Mouse (Mus musculus) liver, adult 2 months (tissue): ENCODE measurements at regions not wholly inside any gene's neighbourhood (a gene's known extent, or its start where the extent isn't known, plus 50 kb on each side); places are given as distances from the start of the nearest gene placed in this dataset.
A peak's percentile ranks its signal among the peaks of the same experiment; 100 is the strongest.

ENCODE experiments used
- DNase-seq: peaks from one replicate; pipeline ENCODE4 v3.0.0-alpha.2; 2011; ENCODE audit warnings: low read depth, low spot score; ENCODE audit errors: extremely low read depth
- H3K27ac ChIP-seq: fragments of 200-500 bp; replicated peaks from 2 replicates; pipeline ENCODE4 v1.5.1; 2012; ENCODE audit warnings: low read depth, mild to moderate bottlenecking, control low read depth, inconsistent platforms, low read length; ENCODE audit not compliant: insufficient read depth
- H3K27me3 ChIP-seq: fragments of 200-500 bp; 2 replicates; pipeline ENCODE4 v1.6.1; 2012; ENCODE audit warnings: mild to moderate bottlenecking, moderate library complexity, low read length, inconsistent platforms; ENCODE audit not compliant: control insufficient read depth, insufficient read depth
- H3K36me3 ChIP-seq: fragments of 200-500 bp; 2 replicates; pipeline ENCODE4 v1.6.1; 2012; ENCODE audit warnings: low read length, inconsistent platforms; ENCODE audit not compliant: control insufficient read depth, insufficient read depth
- H3K4me1 ChIP-seq: fragments of 200-500 bp; 2 replicates; pipeline ENCODE4 v1.6.1; 2011; ENCODE audit warnings: low read length; ENCODE audit not compliant: control insufficient read depth, insufficient read depth
- H3K4me3 ChIP-seq: fragments of 200-500 bp; 2 replicates; pipeline ENCODE4 v1.5.1; 2011; ENCODE audit warnings: low read depth, mild to moderate bottlenecking, control low read depth, low read length, moderate library complexity; ENCODE audit not compliant: insufficient read depth
- H3K79me2 ChIP-seq: fragments of 200-500 bp; 2 replicates; pipeline ENCODE4 v1.6.1; 2012; ENCODE audit warnings: inconsistent platforms, mild to moderate bottlenecking, low read length, moderate library complexity; ENCODE audit not compliant: control insufficient read depth, insufficient read depth
- H3K9ac ChIP-seq: fragments of 200-500 bp; 2 replicates; pipeline ENCODE4 v1.6.1; 2012; ENCODE audit warnings: low read depth, mild to moderate bottlenecking, control low read depth, inconsistent platforms, low read length
- CTCF ChIP-seq: fragments of 200-500 bp; IDR thresholded peaks from 2 replicates; pipeline ENCODE4 v1.5.1; 2011; ENCODE audit warnings: low read depth, low read length, control low read depth
- POLR2A ChIP-seq: fragments of 200-500 bp; IDR thresholded peaks from 2 replicates; pipeline ENCODE4 v1.6.1; 2011; ENCODE audit warnings: low read length, control low read depth; ENCODE audit not compliant: insufficient read depth; ENCODE audit errors: extremely low read depth
- WGBS: fragments of 180-500 bp; shearing (Covaris S2); methylation state at CpG from one replicate; pipeline ENCODE4 v1.1.7; 2018; 5-methylcytosine and 5-hydroxymethylcytosine counted together

DNA sequence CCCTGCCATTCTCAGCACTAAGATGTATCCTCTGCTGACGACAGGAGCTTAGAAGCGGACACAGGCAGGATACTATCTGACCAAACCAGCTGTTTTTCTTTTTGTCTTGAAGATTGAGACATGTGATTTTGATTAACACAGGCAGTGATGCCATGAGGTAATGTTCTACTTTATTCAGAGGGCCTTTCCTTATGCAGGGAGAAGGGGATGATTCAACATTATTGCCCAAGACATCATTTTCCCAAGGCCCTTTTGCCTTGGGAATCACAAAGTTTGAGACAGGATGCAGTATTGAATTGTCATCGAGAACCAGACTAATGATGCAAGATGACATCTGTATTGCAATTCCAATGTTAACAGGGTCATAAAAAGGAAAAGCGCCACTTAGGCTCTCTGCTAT lies 571.7 kb upstream of the Gm9747 start:
- 77% methylated on average over 4 of the region's 4 CpGs for WGBS

DNA sequence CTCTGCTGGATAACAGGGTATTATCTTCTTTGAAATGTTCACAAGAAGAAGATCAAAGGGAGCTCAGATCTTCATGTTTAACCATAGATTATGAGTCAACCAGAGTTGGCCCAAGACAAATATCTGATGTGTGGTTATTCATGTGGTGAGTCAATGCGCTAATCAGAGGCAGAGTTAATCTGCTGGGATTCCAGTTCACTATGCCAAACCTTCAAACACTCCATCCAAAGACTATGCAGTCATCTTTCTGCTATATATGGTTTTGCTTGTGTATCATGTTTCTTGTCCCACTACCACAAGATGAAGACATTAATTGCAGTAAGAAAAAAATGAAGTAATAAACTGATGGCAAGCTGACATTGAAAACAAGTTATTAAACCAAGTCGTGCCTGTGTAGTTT lies 561.8 kb upstream of the Gm9747 start:
- Histone ChIP-seq H3K4me1 (no peaks in the 10 kb centered on the region), H3K36me3 (no peaks in the 10 kb centered on the region), H3K4me3 (no peak overlapping the region), H3K9ac (no peak overlapping the region), H3K79me2 (no peaks in the 10 kb centered on the region), H3K27ac (no peak overlapping the region), H3K27me3 (no peaks in the 10 kb centered on the region)
- no peak for DNase-seq
- TF ChIP-seq POLR2A (no peak), CTCF (no peak)
- WGBS = 72% methylated on average over 2 of the region's 2 CpGs

More for the DNA sequence above, 571.7 kb upstream of the Gm9747 start:
- TF ChIP-seq CTCF (no peak), POLR2A (no peak)
- no peaks in the 10 kb centered on the region for H3K27me3 ChIP-seq
- H3K79me2 ChIP-seq = no peaks in the 10 kb centered on the region
- H3K4me3 ChIP-seq = no peak overlapping the region
- no peaks in the 10 kb centered on the region for H3K36me3 ChIP-seq
- no peak overlapping the region for H3K9ac ChIP-seq
- H3K4me1 ChIP-seq = no peaks in the 10 kb centered on the region
- DNase-seq = no peak
- no peak overlapping the region for H3K27ac ChIP-seq

DNA sequence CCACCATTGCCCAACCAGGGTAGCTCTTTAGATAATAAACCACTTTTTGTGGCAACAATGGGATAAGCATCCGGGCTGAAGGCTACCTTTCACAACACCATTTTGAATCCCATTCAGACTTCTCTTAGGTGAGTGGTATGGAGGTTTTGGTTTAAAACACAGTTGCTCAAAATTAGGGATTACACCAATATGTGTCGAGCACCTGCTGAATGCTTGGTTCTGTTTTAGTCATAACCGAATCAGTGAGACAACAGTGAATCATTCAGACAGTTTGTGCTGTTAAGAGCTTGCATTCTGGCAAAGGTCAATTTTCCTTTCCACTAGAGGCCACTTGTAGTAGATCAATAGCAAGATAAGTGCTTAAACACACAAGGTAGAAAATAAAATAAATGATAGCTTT lies 561.2 kb upstream of the Gm9747 start:
- DNase-seq = peak; percentile 24
- 51% methylated on average over 3 of the region's 3 CpGs for WGBS

DNA sequence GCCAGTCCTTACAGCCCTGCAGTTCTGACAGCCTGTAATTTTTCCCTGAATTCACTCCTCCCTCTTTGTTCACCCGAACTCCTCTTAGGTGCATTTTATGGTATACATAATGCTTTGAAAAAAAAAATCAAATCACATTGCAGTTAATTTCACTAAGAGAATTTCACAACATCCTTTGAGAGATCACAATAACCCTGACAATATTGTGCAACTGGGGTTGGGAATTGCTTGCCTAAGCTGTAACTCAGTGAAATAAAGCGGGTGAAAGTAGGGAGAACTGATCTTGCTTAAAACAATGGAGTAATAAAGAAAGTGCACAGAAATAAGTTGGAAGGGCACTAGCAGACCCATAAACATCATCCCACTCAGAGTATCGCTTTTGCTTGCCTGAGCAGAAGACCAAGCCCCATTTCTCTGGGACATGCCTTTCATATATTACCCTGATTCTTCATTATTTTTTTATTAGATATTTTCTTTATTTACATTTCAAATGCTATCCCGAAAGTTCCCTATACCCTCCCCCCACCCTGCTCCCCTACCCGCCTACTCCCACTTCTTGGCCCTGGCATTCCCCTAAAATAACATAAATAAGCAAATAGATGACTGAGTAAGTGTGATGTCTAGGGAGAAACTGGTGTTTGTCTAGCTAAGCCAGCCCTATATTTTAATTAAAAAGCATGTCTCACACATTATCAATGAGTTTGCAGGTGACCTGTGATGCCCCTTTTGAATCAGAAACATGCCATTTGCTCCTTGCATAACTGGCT lies 557.2 kb upstream of the Gm9747 start:
- DNase-seq = peak; percentile 55
- Histone ChIP-seq H3K4me3 (no peak overlapping the region), H3K4me1 (no peaks in the 10 kb centered on the region), H3K9ac (no peak overlapping the region), H3K36me3 (no peaks in the 10 kb centered on the region), H3K27me3 (no peaks in the 10 kb centered on the region), H3K27ac (no peak overlapping the region), H3K79me2 (no peaks in the 10 kb centered on the region)
- WGBS = 55% methylated on average over 5 of the region's 5 CpGs
- TF ChIP-seq POLR2A (no peak), CTCF (no peak)

More for the DNA sequence above, 561.2 kb upstream of the Gm9747 start:
- Histone ChIP-seq H3K27ac (no peak overlapping the region), H3K79me2 (no peaks in the 10 kb centered on the region), H3K9ac (no peak overlapping the region), H3K4me3 (no peak overlapping the region), H3K36me3 (no peaks in the 10 kb centered on the region), H3K27me3 (no peaks in the 10 kb centered on the region), H3K4me1 (no peaks in the 10 kb centered on the region)
- TF ChIP-seq POLR2A = no peak
- no peak for TF ChIP-seq CTCF

DNA sequence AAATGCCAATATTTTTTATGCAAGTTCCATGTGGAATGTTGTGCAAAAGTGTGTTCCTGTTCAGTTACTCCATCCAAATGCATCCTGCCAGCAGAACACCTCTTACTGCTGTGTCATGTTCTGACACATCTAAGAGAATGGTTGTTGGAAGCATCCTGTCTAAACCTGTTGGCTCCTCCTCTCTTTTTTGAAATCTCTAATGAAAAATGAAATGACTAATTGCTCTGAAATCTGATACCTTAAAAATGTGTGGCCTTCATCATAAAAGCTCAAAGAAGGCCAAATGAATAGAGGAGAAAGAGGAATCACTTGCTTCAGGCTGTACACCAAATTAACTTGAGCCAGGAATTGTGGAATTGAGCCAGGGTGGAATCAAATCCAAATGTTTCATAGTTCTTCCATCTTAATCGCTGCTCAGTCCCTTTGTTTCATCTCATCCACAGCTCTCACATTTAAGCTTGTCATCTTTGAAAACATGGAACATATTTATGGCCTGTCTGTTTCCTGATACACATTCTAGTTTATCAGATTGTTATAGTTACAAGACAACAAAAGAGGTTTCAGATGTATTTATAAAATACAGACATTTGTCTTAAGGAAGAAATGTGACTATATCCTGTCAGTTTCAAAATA lies 555.0 kb upstream of the Gm9747 start:
- no peaks in the 10 kb centered on the region for H3K79me2 ChIP-seq
- no peaks in the 10 kb centered on the region for H3K4me1 ChIP-seq
- no peak overlapping the region for H3K9ac ChIP-seq
- no peaks in the 10 kb centered on the region for H3K27me3 ChIP-seq
- DNase-seq = no peak
- no peaks in the 10 kb centered on the region for H3K36me3 ChIP-seq
- no peak overlapping the region for H3K4me3 ChIP-seq
- 70% methylated on average over 1 of the region's 1 CpGs for WGBS
- H3K27ac ChIP-seq = no peak overlapping the region
- TF ChIP-seq CTCF = no peak
- no peak for TF ChIP-seq POLR2A

DNA sequence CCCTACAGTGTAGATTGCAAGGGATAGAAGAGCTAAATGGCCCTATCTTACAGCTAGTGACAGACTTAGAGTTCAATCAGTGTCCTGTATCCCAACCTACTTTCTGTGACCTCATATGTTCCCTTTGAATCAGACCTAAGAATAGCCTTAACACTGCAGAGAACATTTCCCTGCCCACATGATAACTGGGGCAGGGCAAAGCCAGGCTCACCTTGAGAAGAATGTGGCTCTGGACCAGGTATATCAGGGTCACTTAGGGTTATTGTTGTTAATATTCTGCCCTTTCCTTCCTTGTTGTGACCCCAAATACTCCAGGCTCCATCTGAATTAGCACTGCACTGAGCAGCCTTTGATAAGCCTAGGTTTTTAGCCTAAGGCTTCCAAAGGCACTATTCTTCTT lies 536.8 kb upstream of the Gm9747 start:
- no peaks in the 10 kb centered on the region for H3K4me1 ChIP-seq
- no peak overlapping the region for H3K27ac ChIP-seq
- no peaks in the 10 kb centered on the region for H3K27me3 ChIP-seq
- no peaks in the 10 kb centered on the region for H3K36me3 ChIP-seq
- H3K9ac ChIP-seq = no peak overlapping the region
- TF ChIP-seq CTCF (no peak), POLR2A (no peak)
- no peaks in the 10 kb centered on the region for H3K79me2 ChIP-seq
- H3K4me3 ChIP-seq = no peak overlapping the region
- no peak for DNase-seq
